Mouse (Mus musculus) heart, adult 2 months (tissue): Measurements from ENCODE around the gene Glis3.

Source experiments
- CTCF ChIP-seq: fragments of 200-600 bp; IDR thresholded peaks from 2 replicates; pipeline ENCODE4 v1.8.1; 2022; ENCODE audit warnings: antibody characterized with exemption, mild to moderate bottlenecking, moderate library complexity
- POLR2A ChIP-seq: fragments of 200-500 bp; IDR thresholded peaks from 2 replicates; pipeline ENCODE4 v1.6.1; 2011; ENCODE audit warnings: mild to moderate bottlenecking, low read depth, low read length, control low read depth; ENCODE audit not compliant: insufficient read depth

DNA sequence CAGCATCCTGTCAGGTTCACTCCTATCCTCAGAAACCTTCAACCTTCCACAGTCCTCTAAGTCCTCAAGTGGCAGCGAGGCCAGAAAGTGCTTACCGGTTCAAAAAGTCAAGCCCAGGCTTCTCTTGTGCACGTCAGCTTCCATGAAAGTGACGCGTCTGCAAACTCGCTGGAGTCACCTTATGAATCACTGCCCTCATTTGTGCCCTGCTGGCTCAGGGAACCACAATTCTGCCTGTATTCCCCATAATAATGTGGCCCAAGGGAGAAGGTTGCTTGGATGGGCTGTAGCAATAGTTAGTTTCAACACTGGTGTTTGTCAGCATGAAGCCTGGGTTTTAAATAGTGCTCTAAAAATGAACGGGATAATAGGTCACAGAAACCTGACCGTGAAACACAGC lies 379.7 kb downstream of the Glis3 start:
- TF ChIP-seq CTCF: no peak
- no peak for TF ChIP-seq POLR2A
